Mouse (Mus musculus) stomach, embryonic 15.5 days (tissue): ENCODE measurements around the gene Espn. TPM values are rescaled to one million over a fixed set of nuclear protein-coding genes. Genes with fewer than 3 reads are reported as not detected.

Source experiments
- ATAC-seq: fragments of 200-750 bp; cut with Nextera tagmentation; 2 replicates; pipeline ENCODE4 v1.8.0; 2017; ENCODE audit warnings: low read depth, moderate number of reproducible peaks, moderate TSS enrichment; ENCODE audit not compliant: insufficient read depth, low FRiP score
- H3K27ac ChIP-seq: fragments of 300-500 bp; sonication (generic); 2 replicates; pipeline ENCODE4 v1.5.1; 2015; ENCODE audit warnings: mild to moderate bottlenecking, inconsistent platforms
- H3K27me3 ChIP-seq: fragments of 300-500 bp; sonication (generic); replicated peaks from 2 replicates; pipeline ENCODE4 v1.6.1; 2015; ENCODE audit warnings: inconsistent platforms
- H3K36me3 ChIP-seq: fragments of 300-500 bp; sonication (generic); 2 replicates; pipeline ENCODE4 v1.6.1; 2015; ENCODE audit warnings: inconsistent platforms
- H3K4me1 ChIP-seq: fragments of 300-500 bp; sonication (generic); 2 replicates; pipeline ENCODE4 v1.6.1; 2015; ENCODE audit warnings: inconsistent platforms
- H3K4me2 ChIP-seq: fragments of 300-500 bp; sonication (generic); 2 replicates; pipeline ENCODE4 v1.6.1; 2015; ENCODE audit warnings: mild to moderate bottlenecking, inconsistent platforms
- H3K4me3 ChIP-seq: fragments of 300-500 bp; sonication (generic); replicated peaks from 2 replicates; pipeline ENCODE4 v1.5.1; 2015; ENCODE audit warnings: inconsistent platforms
- H3K9ac ChIP-seq: fragments of 300-500 bp; sonication (generic); 2 replicates; pipeline ENCODE4 v1.6.1; 2015; ENCODE audit warnings: inconsistent platforms
- H3K9me3 ChIP-seq: fragments of 300-500 bp; sonication (generic); 2 replicates; pipeline ENCODE4 v1.6.1; 2016; ENCODE audit warnings: inconsistent platforms
- WGBS: fragments of 180-500 bp; shearing (Covaris S2); methylation state at CpG from one replicate; pipeline ENCODE4 v1.1.7; 2015; 5-methylcytosine and 5-hydroxymethylcytosine counted together
- polyA plus RNA-seq: library from polyadenylated mRNA; unstranded; fragments of >200 nt; fragmentation: Nextera tagmentation; extraction: Ambion mirVana; gene quantifications from 2 replicates; pipeline ENCODE4 v1.2.1, GENCODE M21; 2015

The Espn gene
- polyA plus RNA-seq, 1 experiment from 2014 or later = 15.9 TPM

- Histone ChIP-seq H3K9me3 (no peaks in the 10 kb centered on the region), H3K27ac (no peak overlapping the region), H3K9ac (no peak overlapping the region), H3K36me3 (no peaks in the 10 kb centered on the region), H3K4me3 (no peak overlapping the region), H3K4me1 (peaks cover 3% of the 10 kb centered on the region; the same call in 1 of the 2 replicates), H3K27me3 (peaks cover 6% of the 10 kb centered on the region; the same call in 1 of the 2 replicates), H3K4me2 (no peak overlapping the region)
- no peak for ATAC-seq
- 29% methylated on average over 6 of the region's 6 CpGs for WGBS
Observed at GRCm38 (mm10) chr4:152140441-152140840, 11.7 kb downstream of the Espn start.

- no peak overlapping the region for H3K9ac ChIP-seq
- WGBS = 2% methylated on average over 51 of the region's 51 CpGs
- no peaks in the 10 kb centered on the region for H3K36me3 ChIP-seq
Observed at GRCm38 (mm10) chr4:152138497-152139260, 13.5 kb downstream of the Espn start.

GRCm38 (mm10) chr4:152136876-152137250 lies 15.3 kb downstream of the Espn start:
- Histone ChIP-seq H3K4me2 (no peak overlapping the region), H3K27ac (no peak overlapping the region), H3K4me1 (peaks cover 8% of the 10 kb centered on the region), H3K9me3 (no peaks in the 10 kb centered on the region), H3K27me3 (peaks cover 26% of the 10 kb centered on the region), H3K9ac (no peak overlapping the region), H3K4me3 (no peak overlapping the region), H3K36me3 (no peaks in the 10 kb centered on the region)
- ATAC-seq = no peak
- 87% methylated on average over 2 of the region's 2 CpGs for WGBS

More at GRCm38 (mm10) chr4:152138497-152139260, 13.5 kb downstream of the Espn start:
- Histone ChIP-seq H3K4me3 (peak overlapping the region; percentile 50), H3K27me3 (peaks cover 10% of the 10 kb centered on the region; the same call in 1 of the 2 replicates), H3K27ac (no peak overlapping the region), H3K4me2 (peak overlapping the region; percentile 87), H3K9me3 (no peaks in the 10 kb centered on the region), H3K4me1 (peaks cover 3% of the 10 kb centered on the region; the same call in 1 of the 2 replicates)
- ATAC-seq = peak; percentile 80

- Histone ChIP-seq H3K9ac (no peak overlapping the region), H3K4me1 (peaks cover 14% of the 10 kb centered on the region), H3K36me3 (no peaks in the 10 kb centered on the region), H3K27ac (no peak overlapping the region), H3K4me2 (no peak overlapping the region), H3K27me3 (peaks cover 28% of the 10 kb centered on the region), H3K9me3 (no peaks in the 10 kb centered on the region), H3K4me3 (no peak overlapping the region)
- WGBS = 34% methylated on average over 6 of the region's 6 CpGs
- no peak for ATAC-seq
Observed at GRCm38 (mm10) chr4:152136112-152136875, 15.9 kb downstream of the Espn start.

GRCm38 (mm10) chr4:152135363-152135762 lies 16.8 kb downstream of the Espn start:
- peaks cover 37% of the 10 kb centered on the region for H3K27me3 ChIP-seq
- H3K9ac ChIP-seq = no peak overlapping the region
- H3K4me3 ChIP-seq = no peak overlapping the region
- H3K9me3 ChIP-seq = no peaks in the 10 kb centered on the region
- no peak overlapping the region for H3K27ac ChIP-seq
- H3K4me1 ChIP-seq = peaks cover 23% of the 10 kb centered on the region
- no peaks in the 10 kb centered on the region for H3K36me3 ChIP-seq
- WGBS = 72% methylated on average over 12 of the region's 12 CpGs
- no peak overlapping the region for H3K4me2 ChIP-seq
- ATAC-seq = no peak

GRCm38 (mm10) chr4:152134507-152134906 lies 17.7 kb downstream of the Espn start:
- peaks cover 46% of the 10 kb centered on the region for H3K27me3 ChIP-seq
- H3K4me3 ChIP-seq = no peak overlapping the region
- H3K9me3 ChIP-seq = no peaks in the 10 kb centered on the region
- peaks cover 32% of the 10 kb centered on the region for H3K4me1 ChIP-seq
- no peak overlapping the region for H3K27ac ChIP-seq
- H3K4me2 ChIP-seq = no peak overlapping the region
- H3K9ac ChIP-seq = no peak overlapping the region
- H3K36me3 ChIP-seq = no peaks in the 10 kb centered on the region
- no peak for ATAC-seq

- no peaks in the 10 kb centered on the region for H3K36me3 ChIP-seq
- H3K4me2 ChIP-seq = no peak overlapping the region
- WGBS = 45% methylated on average over 5 of the region's 5 CpGs
- H3K9me3 ChIP-seq = no peaks in the 10 kb centered on the region
- no peak overlapping the region for H3K9ac ChIP-seq
- H3K27ac ChIP-seq = no peak overlapping the region
- ATAC-seq = no peak
- no peak overlapping the region for H3K4me3 ChIP-seq
- H3K27me3 ChIP-seq = peaks cover 59% of the 10 kb centered on the region
- peaks cover 32% of the 10 kb centered on the region for H3K4me1 ChIP-seq
Observed at GRCm38 (mm10) chr4:152133213-152133612, 19.0 kb downstream of the Espn start.

GRCm38 (mm10) chr4:152132772-152133169 lies 19.4 kb downstream of the Espn start:
- no peak overlapping the region for H3K4me2 ChIP-seq
- peaks cover 31% of the 10 kb centered on the region for H3K4me1 ChIP-seq
- no peak overlapping the region for H3K9ac ChIP-seq
- WGBS = 28% methylated on average over 10 of the region's 10 CpGs
- no peak overlapping the region for H3K4me3 ChIP-seq
- H3K27me3 ChIP-seq = peaks cover 63% of the 10 kb centered on the region
- no peak for ATAC-seq
- H3K36me3 ChIP-seq = no peaks in the 10 kb centered on the region
- no peak overlapping the region for H3K27ac ChIP-seq
- H3K9me3 ChIP-seq = no peaks in the 10 kb centered on the region

- Histone ChIP-seq H3K9ac (0 out of 2 replicates have a peak overlapping the region, but pooled peaks have one; percentile 16), H3K27me3 (peaks cover 70% of the 10 kb centered on the region), H3K9me3 (no peaks in the 10 kb centered on the region), H3K27ac (peak overlapping the region; percentile 54; the same call in 1 of the 2 replicates), H3K4me2 (peak overlapping the region; percentile 94), H3K4me1 (peaks cover 31% of the 10 kb centered on the region), H3K36me3 (no peaks in the 10 kb centered on the region), H3K4me3 (peak overlapping the region; percentile 47)
- 7% methylated on average over 50 of the region's 50 CpGs for WGBS
- peak; percentile 72 for ATAC-seq
Observed at GRCm38 (mm10) chr4:152131809-152132771, 20.1 kb downstream of the Espn start.

GRCm38 (mm10) chr4:152130771-152131653 lies 21.2 kb downstream of the Espn start:
- Histone ChIP-seq H3K36me3 (no peaks in the 10 kb centered on the region), H3K27me3 (peaks cover 81% of the 10 kb centered on the region), H3K9me3 (no peaks in the 10 kb centered on the region), H3K4me3 (peak overlapping the region; percentile 47), H3K9ac (no peak overlapping the region), H3K27ac (peak overlapping the region; percentile 54), H3K4me2 (peak overlapping the region; percentile 94), H3K4me1 (peaks cover 33% of the 10 kb centered on the region)
- WGBS = under 1% methylated on average over 77 of the region's 85 CpGs
- ATAC-seq = peak; percentile 60
